Mouse (Mus musculus) ES-E14 (cell line): ENCODE measurements around the gene Rps19bp1. TPM values are rescaled to one million over a fixed set of nuclear protein-coding genes. Genes with fewer than 3 reads are reported as not detected.

ENCODE experiments used
- DNase-seq: peaks from one replicate; pipeline ENCODE4 v3.0.0-alpha.2; 2013; ENCODE audit warnings: low read depth, low spot score
- H3K27ac ChIP-seq: 2 replicates; pipeline ENCODE4 v1.5.1; 2012; ENCODE audit warnings: low read depth, mild to moderate bottlenecking, low read length, moderate library complexity, mixed read lengths; ENCODE audit not compliant: poor library complexity, insufficient read depth, severe bottlenecking
- H3K36me3 ChIP-seq: 2 replicates; pipeline ENCODE4 v1.6.1; 2012; ENCODE audit warnings: mild to moderate bottlenecking, low read length, moderate library complexity, mixed read lengths; ENCODE audit not compliant: control insufficient read depth, poor library complexity, insufficient read depth, severe bottlenecking
- H3K4me1 ChIP-seq, 2 experiments: fragments of 150-350 bp in 1 of 2; sonication (generic) in 1 of 2; 2 replicates each; pipeline ENCODE4 v1.6.1; 2012; ENCODE audit warnings: low read length in 2 of 2, mild to moderate bottlenecking in 1 of 2, mixed read lengths in 1 of 2; ENCODE audit not compliant: control insufficient read depth in 2 of 2, insufficient read depth in 2 of 2, poor library complexity in 1 of 2
- H3K4me3 ChIP-seq, 2 experiments: fragments of 150-350 bp in 1 of 2; sonication (generic) in 1 of 2; 2 replicates each; pipeline ENCODE4 v1.5.1; 2012; ENCODE audit warnings: low read length in 2 of 2, low read depth in 1 of 2, mild to moderate bottlenecking in 1 of 2, mixed read lengths in 1 of 2; ENCODE audit not compliant: insufficient read depth in 1 of 2, poor library complexity in 1 of 2, severe bottlenecking in 1 of 2
- H3K9ac ChIP-seq: 2 replicates; pipeline ENCODE4 v1.6.1; 2012; ENCODE audit warnings: low read depth, mild to moderate bottlenecking, low read length, mixed read lengths; ENCODE audit not compliant: poor library complexity, insufficient read depth, severe bottlenecking
- H3K9me3 ChIP-seq: fragments of 150-350 bp; sonication (generic); 2 replicates; pipeline ENCODE4 v1.6.1; 2012; ENCODE audit warnings: low read depth, mild to moderate bottlenecking, low read length; ENCODE audit not compliant: control insufficient read depth, insufficient read depth
- CHD2 ChIP-seq: IDR thresholded peaks from 2 replicates; pipeline ENCODE4 v1.6.1; 2014; ENCODE audit warnings: mild to moderate bottlenecking, low read depth, low read length, inconsistent platforms
- HCFC1 ChIP-seq: IDR thresholded peaks from 2 replicates; pipeline ENCODE4 v1.6.1; 2012; ENCODE audit warnings: low read length, inconsistent platforms, borderline replicate concordance; ENCODE audit not compliant: insufficient read depth
- MAFK ChIP-seq: IDR thresholded peaks from 2 replicates; pipeline ENCODE4 v1.6.1; 2014; ENCODE audit warnings: mild to moderate bottlenecking, low read depth, low read length, inconsistent platforms; ENCODE audit not compliant: insufficient read depth
- ZC3H11A ChIP-seq: IDR thresholded peaks from 2 replicates; pipeline ENCODE4 v1.6.1; 2012; ENCODE audit warnings: low read depth, mild to moderate bottlenecking, inconsistent platforms, low read length, borderline replicate concordance
- ZNF384 ChIP-seq: IDR thresholded peaks from 2 replicates; pipeline ENCODE4 v1.6.1; 2012; ENCODE audit warnings: low read depth, low read length, inconsistent platforms
- in situ Hi-C, 2 experiments: fragments of 600-800 bp; cut with MboI; formaldehyde crosslinking; loops; one replicate each; pipeline ENCODE4 v1.15.1; 2025; ENCODE audit warnings: low sequenced_read_pairs in 2 of 2, inconsistent platforms in 1 of 2; ENCODE audit not compliant: unreplicated experiment in 2 of 2
- total RNA-seq: library from RNA; depleted of rRNA; stranded (reverse); fragments of 300-350 nt; gene quantifications from 2 replicates; pipeline ENCODE4 v1.2.3, GENCODE M21; 2012

The Rps19bp1 gene
- total RNA-seq, 1 experiment, result 59.4 TPM

- Histone ChIP-seq H3K9ac (peak overlapping the region; percentile 96), H3K4me3 (peak overlapping the region; percentile 80 to 89), H3K9me3 (no peaks in the 10 kb centered on the region), H3K36me3 (peaks cover 32% of the 10 kb centered on the region), H3K27ac (peak overlapping the region; percentile 55; the same call in 1 of the 2 replicates), H3K4me1 (peaks cover 0 to 12% of the 10 kb centered on the region in 2 experiments; a peak in 2 of 4 replicates)
- TF ChIP-seq MAFK (no peak), ZC3H11A (no peak), HCFC1 (no peak), ZNF384 (no peak), CHD2 (no peak)
- no peak for DNase-seq
- in situ Hi-C loops, result no loop called here
Measured at GRCm38 (mm10) chr15:80256656-80257601, 7.2 kb downstream of the Rps19bp1 start.

GRCm38 (mm10) chr15:80256242-80256641, 7.9 kb downstream of the Rps19bp1 start:
- TF ChIP-seq MAFK, result no peak
- no peak for TF ChIP-seq ZNF384
- no peak for TF ChIP-seq HCFC1
- no peak for TF ChIP-seq CHD2
- TF ChIP-seq ZC3H11A, result no peak
- Histone ChIP-seq H3K4me1 (peaks cover 0 to 12% of the 10 kb centered on the region in 2 experiments; a peak in 1 of 4 replicates), H3K36me3 (peaks cover 32% of the 10 kb centered on the region), H3K4me3 (peak overlapping the region; percentile 80 to 89), H3K9me3 (no peaks in the 10 kb centered on the region), H3K27ac (peak overlapping the region; percentile 97), H3K9ac (peak overlapping the region; percentile 96)
- DNase-seq, result no peak
- in situ Hi-C loops, result no loop called here

GRCm38 (mm10) chr15:80255646-80256121, 8.4 kb downstream of the Rps19bp1 start:
- in situ Hi-C loops, result no loop called here
- TF ChIP-seq MAFK (no peak), CHD2 (no peak), HCFC1 (no peak), ZNF384 (no peak), ZC3H11A (no peak)
- H3K36me3 ChIP-seq, result peaks cover 33% of the 10 kb centered on the region

GRCm38 (mm10) chr15:80254847-80255645, 9.1 kb downstream of the Rps19bp1 start, which contains the start of gene Atf4:
Gene Atf4, plus strand, starts transcription at chr15:80255184.
- in situ Hi-C loops, result no loop called here

More at GRCm38 (mm10) chr15:80255646-80256121, 8.4 kb downstream of the Rps19bp1 start:
- DNase-seq, result no peak
- H3K4me3 ChIP-seq, result peak overlapping the region; percentile 80 to 89
- peak overlapping the region; percentile 97 for H3K27ac ChIP-seq
- no peaks in the 10 kb centered on the region for H3K9me3 ChIP-seq
- peaks cover 0 to 12% of the 10 kb centered on the region in 2 experiments; a peak in 1 of 4 replicates for H3K4me1 ChIP-seq
- peak overlapping the region; percentile 96 for H3K9ac ChIP-seq

More at GRCm38 (mm10) chr15:80254847-80255645, 9.1 kb downstream of the Rps19bp1 start, which contains the start of gene Atf4:
- peak within 1 kb of the TSS; percentile 80 to 89 for H3K4me3 ChIP-seq
- peak within 1 kb of the TSS; percentile 97 for H3K27ac ChIP-seq
- H3K36me3 ChIP-seq, result peaks cover 32% of the 10 kb centered on the region
- H3K9me3 ChIP-seq, result no peaks in the 10 kb centered on the region
- peak within 1 kb of the TSS; percentile 96 for H3K9ac ChIP-seq
- peak; percentile 93 for DNase-seq
- peaks cover 0 to 11% of the 10 kb centered on the region in 2 experiments; a peak in 1 of 4 replicates for H3K4me1 ChIP-seq
- TF ChIP-seq HCFC1 (peak; percentile 70; the same call in 1 of the 2 replicates), ZC3H11A (no peak), CHD2 (peak; percentile 92)
